Mouse (Mus musculus) megakaryocyte, embryonic 14.5 days (primary cell): Measurements from ENCODE around the gene Magi2.

ENCODE experiments used
- FLI1 ChIP-seq: IDR thresholded peaks from 2 replicates; pipeline ENCODE4 v1.6.1; 2012; ENCODE audit warnings: low read length, inconsistent platforms, mixed read lengths
- GATA1 ChIP-seq: IDR thresholded peaks from 3 replicates; pipeline ENCODE4 v1.6.1; 2012; ENCODE audit warnings: mixed read lengths, low read length, inconsistent platforms, borderline replicate concordance

- TF ChIP-seq GATA1, result no peak
- no peak for TF ChIP-seq FLI1
Measured at GRCm38 (mm10) chr5:20499031-20499600, 1272.3 kb downstream of the Magi2 start.
